Mouse (Mus musculus): ENCODE measurements around the gene Fan1. TPM values are rescaled to one million over a fixed set of nuclear protein-coding genes. Genes with fewer than 3 reads are reported as not detected.
A peak's percentile ranks its signal among the peaks of the same experiment; 100 is the strongest.

Fan1 gene
- 9.1 and 10.1 TPM in 2 replicates for polyA plus RNA-seq (2016; fragmentation: Nextera tagmentation; extraction: Ambion mirVana)

DNA sequence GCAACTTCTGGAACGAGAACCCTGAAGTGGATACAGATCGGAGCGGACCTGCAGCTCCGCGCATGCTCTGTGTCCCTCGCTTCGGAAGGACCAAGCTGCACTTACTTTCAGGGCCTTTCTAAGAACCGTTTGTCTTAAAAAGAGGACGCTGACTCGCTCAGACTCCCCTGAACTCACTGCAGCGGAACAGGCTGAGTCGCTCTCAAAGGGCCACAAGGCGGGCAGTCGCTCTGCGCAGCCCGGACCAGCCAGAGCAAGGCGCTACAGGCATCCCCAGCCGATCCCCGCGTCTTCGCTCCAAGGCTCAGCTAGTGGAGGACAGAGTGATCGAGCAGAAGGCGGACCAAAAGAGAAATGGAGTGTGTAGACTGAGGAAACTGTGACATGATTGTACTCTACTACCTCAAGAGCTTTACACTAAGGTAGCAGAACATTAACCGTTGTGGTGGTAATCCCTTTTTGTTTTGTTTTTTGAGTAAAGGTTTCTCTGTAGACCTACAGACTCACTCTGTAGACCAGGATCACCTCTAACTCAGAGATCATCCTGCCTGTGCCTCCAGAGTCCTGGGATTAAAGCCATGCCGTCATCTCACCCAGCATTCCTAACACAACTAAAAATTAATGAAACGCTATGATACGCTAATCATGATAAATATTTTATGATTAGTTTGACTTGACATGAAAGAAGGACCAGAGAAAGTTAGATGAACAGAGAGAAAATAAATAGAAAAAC is at the start of gene Fan1:
Fan1 (minus strand) TSS at position 266 of the 733 bp plus-strand sequence.
- 5% methylated on average over 27 of the region's 27 CpGs for WGBS

DNA sequence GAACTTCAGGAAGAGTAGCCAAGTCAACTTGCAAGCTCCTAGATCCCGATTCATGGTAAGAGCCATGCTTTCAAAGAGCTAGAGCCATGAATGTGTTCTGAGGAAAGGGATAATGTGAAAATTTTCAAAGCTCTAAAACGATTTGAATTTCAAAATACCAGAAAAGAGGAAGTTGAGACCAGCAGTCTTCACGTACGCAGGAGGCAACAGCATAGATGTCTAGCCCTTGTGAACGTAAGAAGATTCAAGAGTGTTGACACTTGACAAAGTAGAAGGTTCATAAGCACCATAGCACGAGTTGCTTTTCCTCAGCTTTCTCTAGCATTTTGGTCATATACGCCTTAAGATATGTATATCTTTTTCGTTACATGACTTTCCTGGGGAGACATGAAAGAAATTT is 30.1 kb upstream of the Fan1 start:
- H3K9me3 ChIP-seq (replicated peaks), result no peaks in the 10 kb centered on the region
- peaks cover 2% of the 10 kb centered on the region; the same call in 1 of the 2 replicates for H3K36me3 ChIP-seq
- no peak overlapping the region for H3K4me2 ChIP-seq (replicated peaks)
- H3K27me3 ChIP-seq, result no peaks in the 10 kb centered on the region
- H3K4me1 ChIP-seq, result no peaks in the 10 kb centered on the region
- no peak overlapping the region for H3K4me3 ChIP-seq
- no peak overlapping the region for H3K9ac ChIP-seq
- no peak overlapping the region for H3K27ac ChIP-seq
- no peak for ATAC-seq (ENCODE audit: low FRiP score)
- WGBS, result 91% methylated on average over 8 of the region's 8 CpGs

More for the DNA sequence above, at the start of gene Fan1:
- peak within 1 kb of the TSS; percentile 71 for H3K9ac ChIP-seq
- H3K27me3 ChIP-seq, result no peaks in the 10 kb centered on the region
- H3K9me3 ChIP-seq (replicated peaks), result no peaks in the 10 kb centered on the region
- peak; percentile 95 for ATAC-seq (ENCODE audit: low FRiP score)
- peak within 1 kb of the TSS; percentile 94 for H3K27ac ChIP-seq
- peak within 1 kb of the TSS; percentile 66 for H3K4me3 ChIP-seq
- H3K4me1 ChIP-seq, result peaks cover 8% of the 10 kb centered on the region
- H3K4me2 ChIP-seq (replicated peaks), result peak within 1 kb of the TSS; percentile 56
- H3K36me3 ChIP-seq, result peaks cover 29% of the 10 kb centered on the region

DNA sequence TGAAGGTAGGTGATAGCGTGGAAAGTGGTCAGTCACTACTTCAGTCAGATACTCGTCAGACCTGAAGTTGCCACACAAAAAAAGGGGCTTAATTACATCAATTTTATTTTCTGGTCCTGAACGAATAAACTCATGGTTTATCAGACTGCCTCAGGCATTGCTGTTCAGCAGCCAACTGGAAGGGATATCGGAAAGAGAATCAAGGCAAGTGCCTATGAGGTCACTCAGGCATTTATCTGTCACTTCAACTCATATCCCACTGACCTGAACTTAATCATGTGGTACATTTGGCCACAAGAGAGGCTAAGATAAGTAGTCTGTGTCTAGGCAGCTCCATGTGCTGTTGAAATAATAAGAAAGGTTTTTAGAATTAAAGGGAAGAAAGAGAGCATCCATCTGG is 28.6 kb upstream of the Fan1 start:
- Histone ChIP-seq H3K9ac (no peak overlapping the region), H3K4me2 (replicated peaks) (no peak overlapping the region), H3K27ac (no peak overlapping the region), H3K9me3 (replicated peaks) (no peaks in the 10 kb centered on the region), H3K27me3 (no peaks in the 10 kb centered on the region), H3K36me3 (peaks cover 2% of the 10 kb centered on the region; the same call in 1 of the 2 replicates), H3K4me1 (no peaks in the 10 kb centered on the region), H3K4me3 (no peak overlapping the region)
- ATAC-seq (ENCODE audit: low FRiP score), result no peak
- 92% methylated on average over 4 of the region's 4 CpGs for WGBS

DNA sequence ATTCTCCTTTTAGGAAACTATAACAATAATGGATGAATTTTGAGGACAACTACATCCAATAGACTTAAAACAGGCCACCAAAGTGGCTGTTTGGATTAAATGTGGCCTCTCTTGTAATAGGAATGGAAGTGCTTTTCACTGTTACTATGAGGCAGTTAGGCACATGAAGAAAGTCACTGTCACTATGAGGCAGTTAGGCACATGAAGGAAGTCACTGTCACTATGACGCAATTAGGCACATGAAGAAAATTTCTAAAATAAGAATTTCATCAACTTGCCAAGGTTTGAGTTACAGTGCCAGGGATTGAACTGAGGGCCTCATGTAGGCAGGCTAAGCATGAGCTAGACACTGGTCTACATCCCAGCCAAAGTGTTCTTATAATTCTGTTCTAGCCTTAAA is 26.8 kb upstream of the Fan1 start:
- Histone ChIP-seq H3K27me3 (no peaks in the 10 kb centered on the region), H3K9ac (no peak overlapping the region), H3K4me2 (replicated peaks) (no peak overlapping the region), H3K36me3 (peaks cover 2% of the 10 kb centered on the region; the same call in 1 of the 2 replicates), H3K9me3 (replicated peaks) (no peaks in the 10 kb centered on the region), H3K4me3 (no peak overlapping the region), H3K27ac (no peak overlapping the region), H3K4me1 (no peaks in the 10 kb centered on the region)
- WGBS, result 85% methylated on average over 1 of the region's 1 CpGs
- ATAC-seq (ENCODE audit: low FRiP score), result no peak

DNA sequence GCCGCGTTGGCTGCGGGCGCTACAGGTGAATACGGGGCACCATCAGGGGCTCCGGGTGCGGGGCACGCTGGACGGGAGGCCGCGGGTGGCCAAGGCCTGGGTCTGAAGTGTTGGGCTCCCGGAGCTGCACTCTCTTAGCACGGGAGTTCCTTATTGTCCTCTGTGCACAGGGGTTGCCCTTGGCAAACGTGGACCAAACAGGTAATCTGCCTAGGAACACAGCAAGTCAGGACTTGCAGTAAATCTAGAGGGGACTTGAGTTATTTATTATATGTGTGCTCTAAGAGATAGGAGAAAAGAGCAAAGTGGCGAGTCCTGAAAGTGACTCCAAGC is 18.9 kb upstream of the Fan1 start:
- no peaks in the 10 kb centered on the region for H3K9me3 ChIP-seq (replicated peaks)
- H3K4me2 ChIP-seq (replicated peaks), result peak overlapping the region; percentile 81
- H3K27ac ChIP-seq, result peak overlapping the region; percentile 76
- H3K27me3 ChIP-seq, result no peaks in the 10 kb centered on the region
- ATAC-seq (ENCODE audit: low FRiP score), result no peak
- H3K36me3 ChIP-seq, result peaks cover 19% of the 10 kb centered on the region
- H3K9ac ChIP-seq, result peak overlapping the region; percentile 79
- H3K4me1 ChIP-seq, result peaks cover 11% of the 10 kb centered on the region
- H3K4me3 ChIP-seq, result peak overlapping the region; percentile 65
- 2% methylated on average over 15 of the region's 15 CpGs for WGBS

DNA sequence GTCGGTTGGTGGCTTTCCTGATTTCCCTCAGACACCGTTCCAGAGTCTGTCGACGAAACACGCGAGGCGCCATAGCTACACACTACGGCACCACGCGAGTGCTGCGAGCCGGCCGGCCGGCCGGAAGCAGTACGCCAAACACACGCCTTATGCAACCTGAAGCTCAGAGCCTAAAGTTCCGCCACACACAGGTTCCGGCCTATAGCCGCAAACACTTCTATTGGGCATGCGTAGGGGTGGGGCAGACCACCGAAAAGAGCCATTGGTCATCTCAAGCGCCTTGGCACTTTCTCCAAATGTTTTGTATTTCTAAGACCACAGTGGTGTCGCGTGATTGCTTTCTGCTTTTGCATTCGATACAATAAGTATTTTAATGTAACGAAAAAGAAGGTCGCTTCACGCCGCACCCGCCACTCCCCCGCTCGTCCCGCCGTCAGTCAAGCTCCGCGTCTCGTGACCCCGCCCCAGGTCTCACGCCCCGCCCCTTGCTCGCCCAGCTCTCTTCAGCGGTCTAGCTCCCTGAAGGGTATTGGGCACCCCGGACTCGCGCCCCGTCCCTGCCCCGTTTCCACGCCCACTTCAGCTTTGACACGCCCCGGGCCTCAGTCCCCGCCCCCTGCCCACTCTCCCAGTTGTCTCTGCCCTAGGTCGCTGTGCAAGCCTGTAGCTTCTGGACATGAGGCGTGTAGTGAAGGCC is 18.4 kb upstream of the Fan1 start, which contains the start of the genes Mphosph10 and Mcee:
Mphosph10 (minus strand) TSS at position 147 of the 697 bp plus-strand sequence.
Mcee (plus strand) TSS at position 486 of the 697 bp plus-strand sequence.
- Histone ChIP-seq H3K36me3 (peaks cover 23% of the 10 kb centered on the region), H3K9ac (peak within 1 kb of the TSS; percentile 79), H3K27ac (peak within 1 kb of the TSS; percentile 76), H3K4me1 (peaks cover 11% of the 10 kb centered on the region), H3K4me3 (peak within 1 kb of the TSS; percentile 65), H3K27me3 (no peaks in the 10 kb centered on the region), H3K9me3 (replicated peaks) (no peaks in the 10 kb centered on the region), H3K4me2 (replicated peaks) (peak within 1 kb of the TSS; percentile 81)
- ATAC-seq (ENCODE audit: low FRiP score), result peak; percentile 99
- under 1% methylated on average over 54 of the region's 54 CpGs for WGBS

DNA sequence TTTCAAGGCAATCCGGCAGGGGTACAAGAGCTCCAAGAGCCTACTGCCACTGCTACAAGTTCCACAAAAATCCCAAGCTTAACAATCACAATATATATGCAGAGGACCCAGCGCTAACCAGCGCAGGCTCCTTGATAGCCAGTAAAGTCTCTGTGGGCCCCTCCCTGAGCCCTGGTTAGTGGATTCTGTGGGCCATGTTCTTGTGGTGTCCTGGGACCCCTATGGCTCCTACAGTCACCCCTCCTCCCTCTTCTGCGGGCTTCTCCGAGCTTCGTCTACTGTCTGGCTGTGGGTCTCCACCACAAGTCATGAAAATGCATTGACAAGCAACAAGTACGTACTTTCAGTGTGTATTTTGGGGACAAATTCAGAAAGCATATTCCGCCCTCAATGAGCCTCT is 17.6 kb upstream of the Fan1 start:
- Histone ChIP-seq H3K4me1 (peaks cover 11% of the 10 kb centered on the region), H3K4me3 (peak overlapping the region; percentile 65), H3K9ac (peak overlapping the region; percentile 63), H3K36me3 (peaks cover 24% of the 10 kb centered on the region), H3K9me3 (replicated peaks) (no peaks in the 10 kb centered on the region), H3K27ac (peak overlapping the region; percentile 52; the same call in 1 of the 2 replicates), H3K4me2 (replicated peaks) (peak overlapping the region; percentile 81), H3K27me3 (no peaks in the 10 kb centered on the region)
- ATAC-seq (ENCODE audit: low FRiP score), result no peak
- WGBS, result 4% methylated on average over 8 of the region's 8 CpGs

DNA sequence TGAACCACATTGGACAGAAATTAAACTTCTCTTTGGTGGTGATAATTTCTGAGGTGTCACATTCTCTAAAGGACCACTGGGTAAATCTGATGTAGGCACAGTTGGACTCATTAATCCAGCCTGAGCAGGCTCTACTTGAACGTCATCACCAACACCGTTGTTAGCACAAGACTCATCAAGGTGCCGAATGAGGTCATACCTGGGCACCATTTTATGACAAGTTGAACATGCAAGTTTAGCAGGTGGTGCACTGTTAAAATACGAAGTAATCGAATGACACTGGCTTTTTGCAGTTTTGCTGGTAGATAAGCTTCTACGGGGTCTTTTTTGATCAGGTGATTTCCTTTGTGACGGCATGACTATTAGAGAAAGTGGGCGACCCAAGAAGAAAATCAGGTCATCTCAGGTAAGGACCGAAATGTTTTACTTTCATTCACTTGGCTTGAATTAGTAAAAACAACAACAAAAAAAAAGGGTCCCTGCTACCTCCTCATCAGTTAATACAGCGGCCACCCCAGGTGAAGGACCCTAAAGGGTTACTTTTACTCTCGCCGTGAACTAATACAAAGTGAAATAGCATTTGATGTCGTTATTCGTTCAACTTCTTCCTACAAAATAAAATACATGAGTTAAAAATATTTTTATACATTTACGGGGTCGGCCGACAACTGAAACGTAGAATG is 607 bp downstream of the Fan1 start:
- peak overlapping the region; percentile 71 for H3K9ac ChIP-seq
- H3K4me2 ChIP-seq (replicated peaks), result peak overlapping the region; percentile 56
- peaks cover 31% of the 10 kb centered on the region for H3K36me3 ChIP-seq
- H3K4me1 ChIP-seq, result peaks cover 8% of the 10 kb centered on the region
- 17% methylated on average over 18 of the region's 18 CpGs for WGBS
- no peaks in the 10 kb centered on the region for H3K27me3 ChIP-seq
- no peaks in the 10 kb centered on the region for H3K9me3 ChIP-seq (replicated peaks)
- peak; percentile 26; the same call in 1 of the 2 replicates for ATAC-seq (ENCODE audit: low FRiP score)
- peak overlapping the region; percentile 94 for H3K27ac ChIP-seq
- H3K4me3 ChIP-seq, result peak overlapping the region; percentile 66

DNA sequence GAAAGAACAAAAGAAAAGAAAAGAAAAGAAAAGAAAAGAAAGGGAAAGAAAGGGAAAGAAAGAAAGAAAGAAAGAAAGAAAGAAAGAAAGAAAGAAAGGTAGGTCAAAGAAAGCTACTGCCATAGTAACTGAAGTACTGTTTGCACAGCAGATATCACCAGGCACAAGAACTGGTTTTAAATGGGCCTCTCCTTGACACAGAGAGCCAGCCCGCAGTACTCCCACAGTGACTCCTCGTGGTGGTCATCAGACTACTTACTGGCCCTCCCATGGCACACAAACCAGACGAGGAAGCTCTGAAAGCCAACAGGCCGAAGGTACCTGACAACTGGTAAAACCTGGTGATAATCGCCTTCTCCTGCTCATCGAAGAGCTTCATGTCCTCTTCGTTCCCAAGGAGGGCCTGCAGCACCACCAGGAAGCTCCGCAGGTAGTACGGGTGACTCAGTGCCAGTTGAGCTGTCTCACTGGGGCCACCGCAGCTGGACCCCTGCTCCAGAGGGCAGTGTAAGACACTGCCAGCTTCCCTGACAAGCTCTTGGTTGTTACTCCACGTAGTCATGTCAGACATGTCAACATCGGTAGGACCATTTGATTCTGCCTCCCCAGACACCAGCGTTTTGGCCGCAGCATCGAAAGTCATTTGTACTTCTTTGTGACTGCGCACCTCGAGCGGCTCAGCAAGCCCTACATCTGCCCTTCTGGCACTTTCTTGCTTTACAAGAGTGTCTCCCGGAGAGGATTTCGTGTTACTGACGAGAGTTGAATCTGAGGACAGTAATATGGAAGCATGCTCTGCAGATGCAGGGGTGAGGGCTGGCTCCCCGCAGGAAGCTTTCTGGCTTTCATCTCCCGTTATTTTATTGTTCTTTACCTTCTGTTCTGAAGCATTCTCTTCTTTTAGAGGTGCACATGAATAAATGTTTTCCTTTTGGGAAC is 1.7 kb downstream of the Fan1 start:
- Histone ChIP-seq H3K4me3 (no peak overlapping the region), H3K9me3 (replicated peaks) (no peaks in the 10 kb centered on the region)
- WGBS, result 90% methylated on average over 23 of the region's 23 CpGs

DNA sequence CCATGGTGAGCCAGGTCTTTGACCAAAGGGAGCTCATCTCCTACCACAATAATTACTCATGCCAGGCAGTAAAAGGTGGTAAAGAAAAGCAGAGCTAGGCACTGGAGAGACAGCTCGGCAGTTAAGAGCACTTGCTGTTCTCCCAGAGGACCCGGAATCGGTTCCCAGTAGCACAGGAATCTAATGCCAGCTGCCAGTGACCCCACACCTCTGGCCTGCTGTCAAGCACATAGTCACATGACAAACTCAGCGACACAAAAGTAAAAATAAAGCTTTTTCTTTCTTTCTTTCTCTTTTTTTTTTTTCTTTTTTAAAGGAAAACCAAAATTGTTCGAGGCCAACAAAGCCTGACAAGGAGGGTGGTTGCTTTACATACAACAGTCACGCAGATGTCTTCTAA is 4.1 kb downstream of the Fan1 start:
- Histone ChIP-seq H3K9me3 (replicated peaks) (no peaks in the 10 kb centered on the region), H3K27me3 (no peaks in the 10 kb centered on the region), H3K9ac (no peak overlapping the region), H3K36me3 (peaks cover 29% of the 10 kb centered on the region), H3K4me2 (replicated peaks) (no peak overlapping the region), H3K4me3 (no peak overlapping the region), H3K4me1 (peaks cover 8% of the 10 kb centered on the region), H3K27ac (no peak overlapping the region)
- 85% methylated on average over 6 of the region's 6 CpGs for WGBS
- ATAC-seq (ENCODE audit: low FRiP score), result no peak

More for the DNA sequence above, 1.7 kb downstream of the Fan1 start:
- Histone ChIP-seq H3K9ac (no peak overlapping the region), H3K27me3 (no peaks in the 10 kb centered on the region), H3K36me3 (peaks cover 23% of the 10 kb centered on the region), H3K4me1 (peaks cover 8% of the 10 kb centered on the region), H3K27ac (no peak overlapping the region), H3K4me2 (replicated peaks) (no peak overlapping the region)
- ATAC-seq (ENCODE audit: low FRiP score), result no peak

DNA sequence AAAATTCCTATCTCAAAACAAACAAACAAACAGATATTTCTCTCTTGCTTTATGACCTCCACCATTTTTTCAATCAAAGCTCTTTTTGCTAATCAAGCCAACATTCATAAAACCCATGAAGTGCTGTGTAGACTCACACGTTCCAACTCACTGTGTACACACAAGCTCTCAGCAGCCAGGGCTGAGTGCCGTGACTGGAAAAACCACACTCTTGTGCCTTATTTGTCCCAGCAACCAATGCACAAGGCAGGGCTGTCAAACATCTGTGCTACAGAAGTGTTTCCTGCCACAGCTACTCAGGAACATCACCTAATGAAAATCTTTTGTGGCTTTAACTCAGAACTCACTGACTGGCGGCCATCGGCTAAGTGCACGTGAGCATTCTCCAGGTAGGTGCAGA is 8.0 kb downstream of the Fan1 start:
- peaks cover 63% of the 10 kb centered on the region for H3K36me3 ChIP-seq

More for the DNA sequence above, 8.0 kb downstream of the Fan1 start:
- Histone ChIP-seq H3K9me3 (replicated peaks) (no peaks in the 10 kb centered on the region), H3K9ac (no peak overlapping the region), H3K27me3 (no peaks in the 10 kb centered on the region), H3K4me1 (no peaks in the 10 kb centered on the region), H3K4me2 (replicated peaks) (no peak overlapping the region), H3K4me3 (no peak overlapping the region), H3K27ac (no peak overlapping the region)
- WGBS, result 93% methylated on average over 5 of the region's 5 CpGs
- ATAC-seq (ENCODE audit: low FRiP score), result no peak
